Mouse (Mus musculus) embryonic fibroblast, embryonic 13.5 days (primary cell): ENCODE results near the gene Gm10778. TPM values are rescaled to one million over a fixed set of nuclear protein-coding genes. Genes with fewer than 3 reads are reported as not detected.
A peak's percentile ranks its signal among the peaks of the same experiment; 100 is the strongest.
"Not testable (repeated sequence)": the region's sequence is repeated elsewhere in the genome, so short reads cannot be mapped to it uniquely, and the experiment has no call there.

Experiments used
- H3K27ac ChIP-seq: 2 replicates; pipeline ENCODE4 v1.5.1; 2012; ENCODE audit warnings: low read length, control low read depth, inconsistent platforms; ENCODE audit not compliant: insufficient read depth
- H3K4me1 ChIP-seq: 2 replicates; pipeline ENCODE4 v1.6.1; 2011; ENCODE audit warnings: low read length; ENCODE audit not compliant: control insufficient read depth, insufficient read depth
- H3K4me3 ChIP-seq: 2 replicates; pipeline ENCODE4 v1.5.1; 2011; ENCODE audit warnings: mild to moderate bottlenecking, control low read depth, low read length; ENCODE audit not compliant: insufficient read depth
- CTCF ChIP-seq: IDR thresholded peaks from 2 replicates; pipeline ENCODE4 v1.5.1; 2011; ENCODE audit warnings: mild to moderate bottlenecking, control low read depth, low read length, moderate library complexity, borderline replicate concordance; ENCODE audit not compliant: insufficient read depth
- POLR2A ChIP-seq: IDR thresholded peaks from 2 replicates; pipeline ENCODE4 v1.6.1; 2011; ENCODE audit warnings: low read depth, mild to moderate bottlenecking, control low read depth, low read length, moderate library complexity
- polyA plus RNA-seq: library from polyadenylated mRNA; stranded (reverse); fragments of >200 nt; gene quantifications from 2 replicates; pipeline ENCODE4 v1.2.4, GENCODE M21; 2011; ENCODE audit warnings: low read depth; ENCODE audit not compliant: missing spikeins, insufficient read length

Gm10778 gene
- polyA plus RNA-seq, 1 experiment, result 2.7 TPM

DNA sequence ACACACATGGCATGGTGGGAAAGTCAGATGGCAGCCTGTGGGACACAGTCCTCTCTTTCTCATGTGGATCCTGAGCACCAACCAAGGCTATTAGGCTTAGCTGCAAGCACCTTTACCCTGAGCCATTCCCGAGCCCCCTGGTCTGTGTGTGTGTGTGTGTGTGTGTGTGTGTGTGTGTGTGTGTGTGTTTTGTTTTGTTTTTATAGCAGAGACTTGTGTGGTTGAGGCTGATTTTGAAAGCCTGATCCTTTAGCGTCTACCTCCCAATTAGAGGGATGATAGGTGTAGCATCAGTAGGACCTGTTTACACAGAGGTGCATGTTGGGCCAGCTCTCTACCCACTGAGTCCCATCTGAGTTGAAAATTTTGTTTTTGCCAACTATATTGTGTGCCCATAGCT lies 4.7 kb upstream of the Gm10778 start:
- 0 out of 2 replicates have a peak overlapping the region, but pooled peaks have one; percentile 59 for H3K27ac ChIP-seq
- H3K4me1 ChIP-seq, result no peaks in the 10 kb centered on the region
- TF ChIP-seq POLR2A (no peak), CTCF (no peak)
- peak overlapping the region; percentile 58 for H3K4me3 ChIP-seq

DNA sequence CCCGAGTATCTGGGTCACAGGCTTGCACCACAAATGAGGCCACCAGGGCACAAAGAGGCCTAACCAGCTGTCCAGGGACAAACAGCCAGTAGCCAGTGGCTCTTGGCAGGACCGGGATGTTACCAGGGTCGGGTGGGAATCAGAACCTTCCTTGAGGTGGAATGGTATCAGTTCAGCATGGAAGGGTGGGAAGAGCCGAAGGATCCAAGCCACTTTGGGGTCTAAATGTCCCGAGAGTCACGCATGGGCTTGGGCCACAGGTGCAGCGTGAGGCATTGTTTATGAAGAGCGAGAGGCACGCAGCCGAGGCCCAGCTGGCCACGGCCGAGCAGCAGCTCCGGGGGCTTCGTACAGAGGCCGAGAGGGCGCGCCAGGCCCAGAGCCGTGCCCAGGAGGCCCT lies 4.1 kb upstream of the Gm10778 start:
- H3K4me3 ChIP-seq, result no peak overlapping the region
- no peak overlapping the region for H3K27ac ChIP-seq
- TF ChIP-seq POLR2A, result no peak
- no peak for TF ChIP-seq CTCF
- no peaks in the 10 kb centered on the region for H3K4me1 ChIP-seq

DNA sequence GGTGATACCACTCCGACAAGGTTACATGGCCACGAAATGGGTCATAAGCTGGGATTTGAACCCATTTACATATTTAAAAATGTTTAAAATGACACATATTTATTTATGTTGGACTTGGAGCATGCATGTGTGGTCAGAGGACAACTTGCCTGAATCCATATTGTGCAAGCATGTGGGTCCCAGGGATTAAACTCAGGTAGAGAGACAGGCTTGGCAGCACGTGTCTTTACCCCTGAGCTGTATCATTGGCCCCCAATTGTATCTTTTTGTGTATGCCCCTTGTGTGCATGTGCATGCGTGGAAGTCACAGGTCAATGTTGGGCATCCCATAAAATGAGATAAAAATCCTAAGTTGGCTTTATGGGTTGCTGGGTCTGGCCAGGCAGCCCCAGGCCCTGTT lies 3.5 kb upstream of the Gm10778 start:
- Histone ChIP-seq H3K4me1 (no peaks in the 10 kb centered on the region), H3K4me3 (no peak overlapping the region), H3K27ac (no peak overlapping the region)
- TF ChIP-seq CTCF, result no peak
- TF ChIP-seq POLR2A, result no peak

DNA sequence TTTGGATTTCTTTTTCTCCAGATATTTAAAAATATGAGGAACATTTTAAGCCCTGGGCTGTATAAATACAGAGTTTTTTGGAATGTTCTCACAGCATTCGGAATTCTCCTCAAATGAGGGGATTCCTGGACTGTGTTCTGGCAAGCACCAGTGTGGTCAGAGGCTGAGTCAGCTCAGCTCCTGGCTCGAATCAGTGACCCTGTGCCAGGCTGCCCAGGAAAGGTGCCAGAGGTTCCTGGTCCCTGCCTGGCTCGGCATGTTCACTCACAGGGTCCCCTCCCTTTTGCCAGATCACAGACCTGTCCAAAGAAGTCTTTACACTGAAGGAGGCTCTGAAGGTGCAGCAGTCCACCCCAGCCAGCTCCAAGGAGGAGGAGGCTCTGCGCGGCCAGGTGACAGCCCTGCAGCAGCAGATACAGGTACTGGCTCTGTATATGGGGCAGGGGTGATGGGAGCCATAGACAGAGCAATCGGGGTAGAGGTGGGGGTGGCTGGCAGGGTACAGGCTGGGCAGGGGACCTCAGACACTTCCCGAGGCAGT lies 2.8 kb upstream of the Gm10778 start:
- Histone ChIP-seq H3K4me3 (no peak overlapping the region), H3K4me1 (no peaks in the 10 kb centered on the region), H3K27ac (no peak overlapping the region)
- TF ChIP-seq CTCF, result no peak
- TF ChIP-seq POLR2A, result no peak

DNA sequence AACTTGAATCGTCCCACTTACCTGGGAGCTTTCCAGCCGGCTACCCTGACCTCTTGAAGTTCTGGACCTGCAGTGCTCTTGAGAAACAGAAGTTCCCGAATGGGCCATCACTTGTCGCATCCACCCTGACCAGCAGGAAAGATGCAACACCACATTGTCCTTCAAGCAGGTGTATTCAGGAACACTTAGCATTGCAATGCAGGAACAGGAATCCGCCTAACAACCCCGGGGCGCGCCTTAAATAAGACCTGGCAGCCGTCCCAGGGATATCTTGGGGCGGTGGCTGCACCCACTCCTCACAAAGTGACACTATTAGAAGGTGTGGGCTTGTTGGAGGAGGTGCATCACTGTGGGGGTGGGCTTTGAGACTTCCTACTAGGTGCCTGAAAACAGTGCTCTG lies 6.3 kb downstream of the Gm10778 start:
- Histone ChIP-seq H3K4me3 (no peak overlapping the region), H3K4me1 (no peaks in the 10 kb centered on the region), H3K27ac (no peak overlapping the region)
- TF ChIP-seq CTCF, result no peak
- no peak for TF ChIP-seq POLR2A

DNA sequence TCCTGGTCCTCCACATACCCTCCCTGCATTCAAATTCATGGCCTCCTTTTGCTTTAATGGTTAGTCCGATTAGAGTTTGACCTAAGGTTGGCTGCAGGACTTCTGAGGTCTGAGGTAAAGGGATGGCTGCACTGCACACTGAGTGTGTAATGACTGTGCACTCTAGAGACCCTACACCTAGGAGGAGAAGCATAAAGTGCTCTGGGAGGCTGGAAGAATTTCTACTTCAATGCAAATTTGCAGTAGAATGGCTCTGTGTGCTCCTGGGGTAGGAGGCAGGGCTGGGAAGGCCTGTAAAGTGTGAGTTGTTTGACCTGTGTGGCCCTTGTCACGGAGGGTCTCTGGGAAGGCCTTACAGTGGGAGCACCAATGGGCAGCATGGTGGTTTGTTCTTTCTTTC lies 7.3 kb downstream of the Gm10778 start:
- TF ChIP-seq POLR2A, result no peak
- TF ChIP-seq CTCF, result no peak
- no peak overlapping the region for H3K27ac ChIP-seq
- H3K4me1 ChIP-seq, result no peaks in the 10 kb centered on the region
- H3K4me3 ChIP-seq, result no peak overlapping the region

DNA sequence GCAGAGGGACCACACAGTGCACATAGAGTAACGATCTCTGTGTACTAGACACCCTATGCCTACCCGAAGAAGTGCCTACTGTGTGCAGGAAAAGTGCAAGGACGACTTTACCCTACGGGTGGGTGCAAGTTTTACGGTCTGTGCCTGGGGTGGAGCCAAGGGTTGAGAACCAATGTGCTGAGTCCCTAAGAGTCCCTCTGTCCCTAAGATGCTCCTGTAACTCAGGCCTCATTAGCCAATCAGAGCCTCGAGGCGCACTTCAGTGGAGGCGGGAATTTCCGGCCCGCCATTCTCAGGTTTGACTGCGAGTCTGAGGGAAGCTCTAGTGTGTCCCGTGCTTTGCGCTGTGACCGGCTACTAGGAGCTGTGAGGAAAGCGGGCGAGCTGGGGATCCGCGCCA lies 38.3 kb downstream of the Gm10778 start:
- H3K4me1 ChIP-seq, H3K27ac ChIP-seq, H3K4me3 ChIP-seq: not testable (repeated sequence)

DNA sequence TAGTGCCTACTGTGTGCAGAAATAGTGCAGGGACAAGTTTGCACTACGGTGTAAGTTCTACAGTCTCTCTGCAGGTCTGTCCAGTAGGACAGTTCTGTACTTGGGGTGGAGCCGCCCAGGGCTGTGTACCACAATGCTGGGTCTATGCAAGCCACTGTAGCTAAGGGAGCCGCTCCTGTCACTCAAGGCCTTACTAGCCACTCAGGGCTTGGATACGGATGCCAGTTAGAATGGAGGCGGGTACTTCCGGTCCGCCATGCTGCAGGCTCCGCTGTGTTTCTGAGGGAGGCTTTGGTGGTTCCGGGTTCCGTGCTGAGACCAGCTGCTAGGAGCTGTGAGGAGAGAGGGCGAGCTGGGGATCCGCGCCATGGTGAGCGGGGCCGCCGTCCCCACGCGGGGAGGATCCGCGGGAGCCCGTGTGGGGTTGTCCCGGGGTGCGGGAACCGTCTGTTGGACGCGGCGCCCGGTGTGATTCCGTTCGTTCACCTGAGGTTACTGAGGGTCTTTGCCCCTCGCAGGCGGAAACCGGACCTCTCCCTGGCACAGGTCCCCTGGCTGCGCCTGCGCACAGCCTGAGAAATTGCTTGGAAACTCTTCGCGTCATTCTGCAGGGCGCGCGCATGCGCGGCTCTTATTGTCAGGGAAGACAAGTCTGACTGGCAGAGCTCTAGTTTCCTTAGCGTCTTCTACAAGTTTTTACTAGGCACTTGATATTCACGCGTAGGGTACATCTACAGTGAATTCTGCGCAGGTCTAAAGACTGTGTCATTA lies 55.9 kb downstream of the Gm10778 start, which contains the start of gene Zfp433:
Zfp433 (plus strand) TSS at position 295 of the 771 bp plus-strand sequence.
- not testable (repeated sequence) for H3K4me3 ChIP-seq, H3K27ac ChIP-seq, H3K4me1 ChIP-seq

Other genes with a start within 250 kb of the Gm10778 start
- 64.3 and 84.8 TPM in 2 replicates for gene Nfic, start 193.4 kb upstream of the Gm10778 start, polyA plus RNA-seq
- gene Celf5, start 166.3 kb upstream of the Gm10778 start, polyA plus RNA-seq, result 4.4 and 4.5 TPM in 2 replicates
- 61.5 and 62.8 TPM in 2 replicates for gene Ncln, start 152.7 kb upstream of the Gm10778 start, polyA plus RNA-seq
- not detected in 2 replicates for gene S1pr4, start 148.9 kb upstream of the Gm10778 start, polyA plus RNA-seq
- gene Gna15, start 124.8 kb upstream of the Gm10778 start, polyA plus RNA-seq, result 0.83 TPM in 1 of 2 replicates, not detected in the other
- gene Gna11, start 103.9 kb upstream of the Gm10778 start, polyA plus RNA-seq, result 64.4 and 66.3 TPM in 2 replicates
- gene Aes, start 89.6 kb upstream of the Gm10778 start, polyA plus RNA-seq, result 354 and 424 TPM in 2 replicates
- 22.4 and 25.7 TPM in 2 replicates for gene Tle2, start 74.5 kb upstream of the Gm10778 start, polyA plus RNA-seq
- gene Tle6, start 48.0 kb upstream of the Gm10778 start, polyA plus RNA-seq, result 16.5 and 26.4 TPM in 2 replicates
- 0.75 and 0.86 TPM in 2 replicates for gene BC025920, start 42.8 kb upstream of the Gm10778 start, polyA plus RNA-seq
- gene Sirt6, start 21.3 kb upstream of the Gm10778 start, polyA plus RNA-seq, result 14.0 and 17.5 TPM in 2 replicates
- gene Ankrd24, start 20.5 kb upstream of the Gm10778 start, polyA plus RNA-seq, result 9.0 and 11.6 TPM in 2 replicates
- gene Zfp433, start 55.8 kb downstream of the Gm10778 start, polyA plus RNA-seq, result 11.8 and 14.4 TPM in 2 replicates
- 8.5 and 11.0 TPM in 2 replicates for gene Gm3055, start 122.1 kb downstream of the Gm10778 start, polyA plus RNA-seq
- 1.3 TPM in 2 replicates for gene Gm4767, start 163.1 kb downstream of the Gm10778 start, polyA plus RNA-seq
- gene Gm32687, start 214.9 kb downstream of the Gm10778 start, polyA plus RNA-seq, result 2.5 and 6.3 TPM in 2 replicates